Mouse (Mus musculus): ENCODE measurements around the gene Homez. TPM values are rescaled to one million over a fixed set of nuclear protein-coding genes. Genes with fewer than 3 reads are reported as not detected.
A peak's percentile ranks its signal among the peaks of the same experiment; 100 is the strongest.

Homez gene
- polyA plus RNA-seq, 1 experiment from 2014 or later = 17.8 TPM

GRCm38 (mm10) chr14:54864313-54865036, 6.3 kb downstream of the Homez start:
- 17% methylated on average over 21 of the region's 21 CpGs for WGBS
- H3K36me3 ChIP-seq = no peaks in the 10 kb centered on the region
- no peak for DNase-seq (ENCODE audit: low spot score)
- H3K4me1 ChIP-seq = peaks cover 8% of the 10 kb centered on the region
- H3K4me3 ChIP-seq = peak overlapping the region; percentile 94
- H3K9me3 ChIP-seq (replicated peaks) = no peaks in the 10 kb centered on the region
- H3K27ac ChIP-seq = peak overlapping the region; percentile 96
- H3K27me3 ChIP-seq (ENCODE audit: low read depth, poor library complexity, severe bottlenecking) = no peaks in the 10 kb centered on the region

- H3K4me1 ChIP-seq = peaks cover 8% of the 10 kb centered on the region
- H3K4me3 ChIP-seq = peak overlapping the region; percentile 94
- H3K27ac ChIP-seq = peak overlapping the region; percentile 96
- H3K9me3 ChIP-seq (replicated peaks) = no peaks in the 10 kb centered on the region
- H3K36me3 ChIP-seq = no peaks in the 10 kb centered on the region
- H3K27me3 ChIP-seq (ENCODE audit: low read depth, poor library complexity, severe bottlenecking) = no peaks in the 10 kb centered on the region
- peak; percentile 94 for DNase-seq (ENCODE audit: low spot score)
- 0% methylated on average over 51 of the region's 56 CpGs for WGBS
Observed at GRCm38 (mm10) chr14:54863501-54864312, 7.1 kb downstream of the Homez start.

GRCm38 (mm10) chr14:54860511-54860910, 10.2 kb downstream of the Homez start:
- peaks cover 8% of the 10 kb centered on the region for H3K4me1 ChIP-seq
- H3K4me3 ChIP-seq = no peak overlapping the region
- peak; percentile 60 for DNase-seq (ENCODE audit: low spot score)
- 53% methylated on average over 2 of the region's 2 CpGs for WGBS
- peaks cover 26% of the 10 kb centered on the region for H3K36me3 ChIP-seq
- no peak overlapping the region for H3K27ac ChIP-seq
- no peaks in the 10 kb centered on the region for H3K27me3 ChIP-seq (ENCODE audit: low read depth, poor library complexity, severe bottlenecking)
- no peaks in the 10 kb centered on the region for H3K9me3 ChIP-seq (replicated peaks)

GRCm38 (mm10) chr14:54857891-54858290, 12.9 kb downstream of the Homez start:
- H3K36me3 ChIP-seq = peaks cover 40% of the 10 kb centered on the region
- no peak overlapping the region for H3K27ac ChIP-seq
- no peak overlapping the region for H3K4me3 ChIP-seq
- H3K27me3 ChIP-seq (ENCODE audit: low read depth, poor library complexity, severe bottlenecking) = no peaks in the 10 kb centered on the region
- 91% methylated on average over 9 of the region's 9 CpGs for WGBS
- H3K9me3 ChIP-seq (replicated peaks) = no peaks in the 10 kb centered on the region
- H3K4me1 ChIP-seq = peaks cover under 1% of the 10 kb centered on the region; the same call in 1 of the 2 replicates
- no peak for DNase-seq (ENCODE audit: low spot score)

- no peak overlapping the region for H3K4me3 ChIP-seq
- no peaks in the 10 kb centered on the region for H3K4me1 ChIP-seq
- DNase-seq (ENCODE audit: low spot score) = no peak
- H3K27me3 ChIP-seq (ENCODE audit: low read depth, poor library complexity, severe bottlenecking) = no peaks in the 10 kb centered on the region
- no peaks in the 10 kb centered on the region for H3K9me3 ChIP-seq (replicated peaks)
- peaks cover 40% of the 10 kb centered on the region for H3K36me3 ChIP-seq
- H3K27ac ChIP-seq = no peak overlapping the region
- 92% methylated on average over 7 of the region's 7 CpGs for WGBS
Observed at GRCm38 (mm10) chr14:54856703-54857102, 14.1 kb downstream of the Homez start.

- WGBS = 92% methylated on average over 3 of the region's 3 CpGs
- Histone ChIP-seq H3K9me3 (replicated peaks) (no peaks in the 10 kb centered on the region), H3K36me3 (peaks cover 40% of the 10 kb centered on the region), H3K27ac (no peak overlapping the region), H3K27me3 (ENCODE audit: low read depth, poor library complexity, severe bottlenecking) (no peaks in the 10 kb centered on the region), H3K4me3 (no peak overlapping the region), H3K4me1 (no peaks in the 10 kb centered on the region)
- no peak for DNase-seq (ENCODE audit: low spot score)
Observed at GRCm38 (mm10) chr14:54855726-54856125, 15.0 kb downstream of the Homez start.

GRCm38 (mm10) chr14:54843461-54843860, 27.3 kb downstream of the Homez start:
- no peaks in the 10 kb centered on the region for H3K36me3 ChIP-seq
- 4% methylated on average over 4 of the region's 4 CpGs for WGBS
- no peaks in the 10 kb centered on the region for H3K9me3 ChIP-seq (replicated peaks)
- no peak overlapping the region for H3K27ac ChIP-seq
- DNase-seq (ENCODE audit: low spot score) = no peak
- H3K4me3 ChIP-seq = no peak overlapping the region
- no peaks in the 10 kb centered on the region for H3K27me3 ChIP-seq (ENCODE audit: low read depth, poor library complexity, severe bottlenecking)
- H3K4me1 ChIP-seq = 0 out of 2 replicates have a peak, but pooled peaks cover 3% of the 10 kb centered on the region

GRCm38 (mm10) chr14:54823716-54824115, 47.0 kb downstream of the Homez start:
- H3K27me3 ChIP-seq (ENCODE audit: low read depth, poor library complexity, severe bottlenecking) = no peaks in the 10 kb centered on the region
- no peak overlapping the region for H3K27ac ChIP-seq
- no peaks in the 10 kb centered on the region for H3K9me3 ChIP-seq (replicated peaks)
- WGBS = 78% methylated on average over 1 of the region's 1 CpGs
- DNase-seq (ENCODE audit: low spot score) = no peak
- H3K36me3 ChIP-seq = no peaks in the 10 kb centered on the region
- H3K4me1 ChIP-seq = no peaks in the 10 kb centered on the region
- no peak overlapping the region for H3K4me3 ChIP-seq

GRCm38 (mm10) chr14:54822301-54822700, 48.5 kb downstream of the Homez start:
- Histone ChIP-seq H3K9me3 (replicated peaks) (no peaks in the 10 kb centered on the region), H3K27me3 (ENCODE audit: low read depth, poor library complexity, severe bottlenecking) (no peaks in the 10 kb centered on the region), H3K4me1 (no peaks in the 10 kb centered on the region), H3K4me3 (no peak overlapping the region), H3K27ac (no peak overlapping the region), H3K36me3 (no peaks in the 10 kb centered on the region)
- no peak for DNase-seq (ENCODE audit: low spot score)
- WGBS = 88% methylated on average over 2 of the region's 2 CpGs

GRCm38 (mm10) chr14:54817791-54818190, 53.0 kb downstream of the Homez start:
- no peak for DNase-seq (ENCODE audit: low spot score)
- H3K36me3 ChIP-seq = no peaks in the 10 kb centered on the region
- WGBS = 54% methylated on average over 2 of the region's 2 CpGs
- H3K27ac ChIP-seq = no peak overlapping the region
- H3K4me3 ChIP-seq = no peak overlapping the region
- no peaks in the 10 kb centered on the region for H3K27me3 ChIP-seq (ENCODE audit: low read depth, poor library complexity, severe bottlenecking)
- H3K9me3 ChIP-seq (replicated peaks) = no peaks in the 10 kb centered on the region
- H3K4me1 ChIP-seq = no peaks in the 10 kb centered on the region

GRCm38 (mm10) chr14:54815737-54816136, 55.0 kb downstream of the Homez start:
- no peak overlapping the region for H3K27ac ChIP-seq
- no peak for DNase-seq (ENCODE audit: low spot score)
- H3K9me3 ChIP-seq (replicated peaks) = no peaks in the 10 kb centered on the region
- no peaks in the 10 kb centered on the region for H3K27me3 ChIP-seq (ENCODE audit: low read depth, poor library complexity, severe bottlenecking)
- WGBS = 65% methylated on average over 3 of the region's 3 CpGs
- H3K36me3 ChIP-seq = no peaks in the 10 kb centered on the region
- H3K4me1 ChIP-seq = no peaks in the 10 kb centered on the region
- H3K4me3 ChIP-seq = no peak overlapping the region

GRCm38 (mm10) chr14:54813991-54814390, 56.8 kb downstream of the Homez start, which contains the start of gene Rnf212b:
Rnf212b (plus strand) TSS chr14:54814141.
- no peaks in the 10 kb centered on the region for H3K4me1 ChIP-seq
- DNase-seq (ENCODE audit: low spot score) = no peak
- H3K9me3 ChIP-seq (replicated peaks) = no peaks in the 10 kb centered on the region
- H3K4me3 ChIP-seq = no peak within 1 kb of the TSS
- no peaks in the 10 kb centered on the region for H3K36me3 ChIP-seq
- no peaks in the 10 kb centered on the region for H3K27me3 ChIP-seq (ENCODE audit: low read depth, poor library complexity, severe bottlenecking)
- H3K27ac ChIP-seq = no peak within 1 kb of the TSS
- 82% methylated on average over 29 of the region's 29 CpGs for WGBS

- Histone ChIP-seq H3K4me3 (no peak overlapping the region), H3K27ac (no peak overlapping the region), H3K4me1 (no peaks in the 10 kb centered on the region), H3K9me3 (replicated peaks) (no peaks in the 10 kb centered on the region), H3K27me3 (ENCODE audit: low read depth, poor library complexity, severe bottlenecking) (no peaks in the 10 kb centered on the region), H3K36me3 (no peaks in the 10 kb centered on the region)
- 91% methylated on average over 3 of the region's 3 CpGs for WGBS
- DNase-seq (ENCODE audit: low spot score) = no peak
Observed at GRCm38 (mm10) chr14:54809668-54810033, 61.1 kb downstream of the Homez start.

Data from limb, embryonic 10.5 days (tissue).